Mouse (Mus musculus) lung, adult 2 months (tissue): Measurements from ENCODE around the gene Duox1.

Source experiments
- CTCF ChIP-seq: fragments of 200-500 bp; IDR thresholded peaks from 2 replicates; pipeline ENCODE4 v1.5.1; 2011; ENCODE audit warnings: mild to moderate bottlenecking, low read length, control low read depth; ENCODE audit not compliant: insufficient read depth
- POLR2A ChIP-seq: fragments of 200-500 bp; IDR thresholded peaks from 2 replicates; pipeline ENCODE4 v1.6.1; 2011; ENCODE audit warnings: low read depth, mild to moderate bottlenecking, control low read depth, low read length, borderline replicate concordance; ENCODE audit errors: extremely low read depth

- no peak for TF ChIP-seq POLR2A
- TF ChIP-seq CTCF, result no peak
Measured at GRCm38 (mm10) chr2:122352992-122353391, 37.5 kb downstream of the Duox1 start.
